Mouse (Mus musculus): ENCODE data around the gene Adtrp.

DNA sequence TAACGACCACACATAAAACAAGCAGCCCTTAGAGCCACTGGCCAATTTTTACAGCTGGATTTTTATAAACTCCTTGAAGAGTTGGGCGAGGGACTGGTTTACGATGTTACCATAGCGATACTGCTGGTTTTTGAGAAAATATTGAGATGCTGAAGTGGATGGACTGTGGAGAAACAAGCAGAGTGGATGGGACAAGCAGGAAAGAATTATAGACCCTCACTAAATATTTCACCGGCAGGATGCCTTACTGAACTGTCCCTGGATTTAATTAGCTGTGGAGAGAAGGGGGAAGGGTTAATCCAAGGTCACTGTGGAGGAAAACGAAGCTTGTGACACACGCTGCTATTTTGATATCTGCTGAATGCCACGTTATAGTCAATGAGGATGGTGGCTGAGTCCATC is 24.7 kb upstream of the Adtrp start:
- no peak for TF ChIP-seq CTCF (conservative IDR thresholded peaks at IDR 0.05; ENCODE audit: low read length)
- no peak for TF ChIP-seq NANOG (IDR thresholded peaks at IDR 0.05; ENCODE audit: borderline replicate concordance, low read length)
- no peak for TF ChIP-seq POU5F1 (IDR thresholded peaks at IDR 0.05; ENCODE audit: borderline replicate concordance, low read length)

All from E14TG2a.4 (cell line).